Mouse (Mus musculus): Measurements from ENCODE around the gene Ubtf.

DNA sequence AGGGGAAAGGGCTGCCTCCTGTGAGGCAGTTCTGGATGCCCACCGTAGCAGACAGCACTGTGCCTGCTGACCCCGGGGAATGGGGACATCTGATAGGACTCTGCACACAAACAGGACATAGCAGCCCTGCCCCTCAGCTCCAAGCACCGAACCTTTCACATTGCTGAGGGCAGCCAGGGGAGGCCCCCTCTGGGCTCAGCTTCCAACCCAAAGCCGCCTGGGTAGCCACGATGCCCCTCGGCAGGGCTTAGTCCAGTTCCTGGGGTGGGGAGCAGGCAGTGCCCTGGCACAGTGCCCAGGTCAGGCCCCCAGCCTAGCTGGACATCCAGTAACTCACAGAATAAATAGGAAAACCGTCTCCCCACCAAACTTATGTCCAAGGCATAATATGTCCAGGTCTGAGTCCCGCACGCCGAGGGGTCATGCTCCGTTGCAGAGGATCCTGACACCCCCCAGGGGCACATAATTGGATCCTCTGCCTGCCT is 28.4 kb downstream of the Ubtf start:
- TF ChIP-seq CTCF (IDR thresholded peaks at IDR 0.05; ENCODE audit: borderline replicate concordance, extremely low read depth, insufficient read depth, insufficient read length) (no peak), POLR2A (IDR thresholded peaks at IDR 0.05; ENCODE audit: borderline replicate concordance, extremely low read depth, insufficient read depth, insufficient read length, poor library complexity, severe bottlenecking) (no peak)

Data from brain, embryonic 14.5 days (tissue).